Mouse (Mus musculus): ENCODE measurements around the gene BC016579.

GRCm38 (mm10) chr16:45653934-45654332, at the start of gene BC016579:
- TF ChIP-seq CTCF (IDR thresholded peaks at IDR 0.05; ENCODE audit: low read depth, low read length) (no peak), GATA1 (IDR thresholded peaks at IDR 0.05; ENCODE audit: borderline replicate concordance, low read length) (no peak)

Measured in G1E (cell line).